Mouse (Mus musculus) thymus, postnatal 14 days (tissue): ENCODE results near the gene Kirrel.
A peak's percentile ranks its signal among the peaks of the same experiment; 100 is the strongest.

ENCODE experiments used
- DNase-seq: peaks from one replicate; pipeline ENCODE4 v3.0.0; 2021

Gene Kirrel

DNA sequence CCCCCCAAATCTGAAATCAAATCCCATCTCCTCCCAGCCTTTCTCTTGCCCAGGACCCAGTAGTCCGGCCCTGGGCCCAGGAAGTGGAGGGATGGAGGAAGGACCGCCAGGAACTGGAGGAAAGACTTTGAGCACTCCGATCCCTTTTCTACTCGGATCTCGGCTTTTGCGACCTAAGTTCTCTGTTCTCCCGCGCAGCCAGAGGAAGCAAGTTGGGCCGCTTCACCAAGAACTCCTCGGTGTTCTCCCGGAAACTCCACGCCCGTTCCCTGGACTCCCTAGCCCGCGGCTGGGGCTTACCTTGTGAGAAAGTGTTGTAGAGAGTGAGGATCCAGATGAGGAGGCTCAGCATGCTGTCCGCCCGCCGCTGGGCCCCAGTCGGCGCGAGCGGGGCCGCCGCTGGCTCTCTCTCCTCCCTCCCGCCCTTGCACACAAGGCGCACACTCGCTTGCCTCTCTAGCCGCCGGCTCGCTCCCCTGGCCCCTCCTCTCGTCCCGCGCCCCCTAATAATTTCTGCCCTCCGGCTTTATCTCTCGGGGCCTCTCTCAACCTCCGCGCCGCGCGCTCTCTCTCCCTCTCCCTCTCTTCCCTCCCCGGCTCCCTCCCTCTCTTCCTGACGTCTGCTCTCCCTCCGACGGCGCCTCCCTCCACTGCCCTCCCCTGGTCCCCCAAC, at the start of gene Kirrel:
Gene Kirrel, minus strand, starts transcription at position 652 of the 673 bp plus-strand sequence.
- DNase-seq = peak; percentile 57

DNA sequence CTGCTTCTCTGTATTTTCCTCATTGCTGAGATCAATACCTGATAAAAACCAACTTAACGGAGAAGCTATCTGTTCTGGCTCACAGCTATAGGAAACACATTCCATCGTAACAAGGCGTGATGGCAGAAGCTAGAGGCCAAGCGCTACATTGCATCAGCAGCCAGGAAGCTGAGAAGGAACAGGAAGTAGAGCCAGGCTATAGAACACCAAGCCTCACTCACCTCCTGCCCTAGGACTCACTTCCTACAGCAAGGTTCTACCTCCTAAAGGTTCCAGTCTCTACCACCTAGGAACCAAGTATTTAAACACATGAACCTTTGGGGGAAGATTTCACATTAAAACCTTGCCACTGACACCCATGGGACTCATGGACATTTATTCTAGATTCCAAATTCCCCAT, 49.1 kb upstream of the Kirrel start:
- DNase-seq = no peak

DNA sequence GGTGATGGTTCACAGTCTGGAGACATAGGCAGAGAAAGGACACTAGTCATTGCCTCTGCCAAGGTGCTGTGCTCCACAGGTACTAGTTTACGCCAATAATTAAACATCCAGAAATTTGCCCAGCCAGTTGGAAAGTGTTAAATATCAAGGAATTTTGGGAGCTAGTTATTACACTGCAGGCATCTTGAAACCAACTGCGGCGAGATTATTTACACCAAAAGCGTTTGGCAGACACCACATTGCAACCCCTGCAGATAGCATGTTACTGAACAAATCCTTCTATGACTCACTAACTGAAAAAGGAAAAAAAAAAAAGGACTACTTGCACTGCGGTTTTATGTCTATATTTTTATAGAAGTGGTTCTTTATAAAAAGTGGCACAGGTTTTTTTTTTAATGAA, 47.8 kb upstream of the Kirrel start:
- no peak for DNase-seq

DNA sequence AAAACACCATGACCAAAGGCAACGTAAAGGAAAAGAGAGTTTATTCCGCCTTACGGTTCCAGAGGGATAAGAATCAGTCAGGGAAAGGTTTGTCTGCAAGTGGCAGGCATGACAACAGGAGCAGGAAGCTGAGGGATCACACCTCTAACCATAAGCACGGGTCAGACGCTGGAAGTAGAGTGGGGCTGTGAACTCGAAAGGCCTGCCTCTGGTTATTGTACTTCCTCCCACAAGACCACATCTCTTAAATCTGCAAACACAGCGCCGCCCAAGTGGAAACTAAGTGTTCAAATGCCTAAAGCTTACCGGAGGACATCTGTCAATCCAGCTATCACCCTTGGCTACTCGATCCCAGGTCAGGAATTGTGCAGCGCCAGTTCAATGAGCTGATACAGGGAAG, 40.6 kb upstream of the Kirrel start:
- no peak for DNase-seq

DNA sequence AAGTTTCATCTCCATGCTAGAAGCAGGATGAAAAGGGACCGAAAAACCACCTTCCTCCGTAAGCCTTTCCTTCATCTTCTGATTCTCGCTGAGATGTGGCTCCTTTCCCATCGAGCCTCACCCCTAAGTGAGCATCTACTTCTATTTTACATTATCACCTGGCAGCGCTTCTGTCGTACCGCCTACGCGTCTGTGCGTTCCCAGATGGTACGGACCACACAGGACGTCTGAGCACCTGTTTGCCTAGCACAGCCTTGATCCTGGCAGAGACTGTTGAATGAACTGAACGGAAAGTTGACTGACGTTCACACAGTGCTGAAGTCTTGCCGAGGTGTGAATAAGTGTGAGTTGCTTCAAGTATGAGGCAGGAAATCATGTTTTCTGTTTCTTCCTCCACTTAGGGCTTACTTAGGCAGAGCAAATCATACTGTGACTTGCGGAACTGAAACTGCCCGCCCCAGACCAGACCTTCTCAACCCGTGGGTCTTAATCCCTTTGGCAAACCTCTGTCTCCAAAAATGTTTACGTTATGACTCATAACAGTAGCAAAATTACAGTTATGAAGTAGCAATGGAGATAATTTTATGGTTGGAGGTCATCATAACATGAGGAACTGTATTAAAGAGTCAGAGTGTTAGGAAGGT, 39.8 kb upstream of the Kirrel start:
- no peak for DNase-seq

DNA sequence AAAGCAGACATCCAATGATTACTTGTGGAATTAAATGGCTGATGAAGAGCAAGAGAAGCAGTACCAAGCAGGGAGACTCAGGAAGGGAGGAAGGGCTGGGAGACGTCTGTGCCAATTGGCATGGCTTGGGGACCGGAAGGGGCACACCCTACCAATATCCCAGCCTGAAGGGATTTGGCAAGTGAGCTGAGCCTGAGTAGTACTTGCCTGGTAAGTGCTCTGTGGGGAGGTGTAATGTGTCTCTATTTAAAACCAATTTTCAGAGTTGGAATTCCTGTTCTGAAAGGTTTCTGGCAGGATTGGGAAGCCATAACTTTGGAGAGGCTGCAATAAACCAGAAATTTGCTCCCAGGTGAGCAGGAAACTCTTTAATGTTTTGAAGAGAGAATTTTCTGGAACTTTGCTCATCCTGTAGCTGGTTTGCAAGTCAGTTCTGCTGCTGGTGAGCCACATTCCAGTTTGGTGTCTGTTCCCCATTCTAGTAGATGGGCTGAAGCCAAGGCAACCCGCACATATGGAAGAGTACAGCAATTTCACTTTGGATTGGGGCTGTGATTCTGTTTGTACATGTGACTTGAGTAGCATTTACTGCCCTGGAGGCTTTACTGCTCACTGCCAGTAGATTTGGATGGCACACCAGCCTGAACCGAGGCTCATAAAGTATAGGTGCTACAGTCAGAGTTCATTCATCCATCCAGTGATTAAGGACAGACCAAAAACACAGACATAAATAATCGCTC, 32.0 kb upstream of the Kirrel start:
- DNase-seq = no peak

DNA sequence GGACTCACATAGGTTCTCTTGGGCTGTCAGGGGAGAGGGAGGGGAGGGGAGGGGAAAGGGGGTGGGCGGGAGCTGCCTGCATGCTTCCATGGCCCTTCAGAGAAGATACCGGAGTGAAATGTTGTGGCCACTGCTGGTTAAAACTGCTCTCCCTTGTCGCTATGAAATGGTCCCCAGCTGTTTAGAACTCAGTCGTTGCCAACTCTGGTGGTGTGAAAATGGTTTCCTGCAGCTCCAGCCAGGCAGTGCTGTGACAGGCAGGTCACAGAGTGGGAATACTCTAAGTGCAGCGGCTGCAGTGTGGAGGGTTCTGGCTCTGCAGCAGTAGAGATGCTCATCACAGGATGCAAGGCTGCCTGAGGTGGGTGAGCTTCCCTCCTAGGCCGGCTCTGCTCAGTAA, 22.1 kb upstream of the Kirrel start:
- no peak for DNase-seq

DNA sequence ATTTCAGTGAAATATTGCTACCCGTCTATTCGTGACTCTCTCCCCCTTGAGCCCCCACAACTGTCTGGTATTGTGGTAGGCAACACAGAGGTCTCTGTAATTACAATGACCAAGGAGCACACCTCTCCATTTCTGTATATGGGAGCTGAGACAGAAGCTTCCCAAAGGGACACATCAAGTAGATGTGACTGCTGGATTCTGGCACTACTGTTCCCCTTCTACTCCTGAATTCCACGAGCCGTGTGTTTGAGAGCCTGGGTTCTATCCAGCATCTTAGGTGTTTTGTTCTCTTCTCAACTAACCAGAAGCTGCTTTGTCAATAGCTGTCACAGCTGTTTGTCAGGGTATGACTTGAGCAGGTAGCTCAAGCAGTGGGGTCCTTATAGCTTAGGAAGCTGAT, 20.5 kb upstream of the Kirrel start:
- no peak for DNase-seq

DNA sequence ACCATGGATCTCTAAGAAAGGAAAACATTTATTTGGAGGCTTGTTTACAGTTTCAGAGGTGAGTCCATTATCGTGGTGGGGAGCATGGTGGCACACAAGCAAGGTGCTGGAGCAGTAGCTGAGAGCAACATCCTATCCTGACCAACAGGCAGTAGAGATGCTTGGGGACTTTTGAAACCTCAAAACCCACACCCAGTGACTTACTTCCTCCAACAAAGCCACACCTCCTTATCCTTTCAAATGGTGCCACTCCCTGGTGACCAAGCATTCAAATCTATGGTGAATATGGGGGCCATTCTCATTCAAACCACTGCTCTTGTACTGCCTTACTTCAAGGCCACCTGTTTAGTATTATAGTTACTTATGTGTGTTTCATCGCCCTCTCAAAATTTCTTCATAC, 20.0 kb upstream of the Kirrel start:
- DNase-seq = no peak

DNA sequence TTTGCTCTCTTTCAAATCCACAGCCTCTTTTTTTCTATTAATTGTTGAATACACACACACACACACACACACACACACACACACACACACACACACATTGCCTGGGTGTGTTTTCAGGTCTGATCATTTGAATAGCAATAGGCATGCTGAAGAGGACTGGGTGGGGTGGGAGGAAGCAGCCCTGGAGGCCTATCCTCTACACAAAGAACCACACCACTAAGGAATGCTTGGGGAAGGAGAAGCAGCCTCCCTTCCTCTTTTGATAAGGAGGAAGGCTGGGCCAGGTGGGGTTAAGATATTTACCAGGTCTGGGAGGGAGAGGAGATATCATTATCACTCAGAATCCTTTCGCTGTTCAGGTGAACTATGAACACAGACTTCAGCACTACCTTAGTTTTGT, 19.2 kb upstream of the Kirrel start:
- DNase-seq = no peak

DNA sequence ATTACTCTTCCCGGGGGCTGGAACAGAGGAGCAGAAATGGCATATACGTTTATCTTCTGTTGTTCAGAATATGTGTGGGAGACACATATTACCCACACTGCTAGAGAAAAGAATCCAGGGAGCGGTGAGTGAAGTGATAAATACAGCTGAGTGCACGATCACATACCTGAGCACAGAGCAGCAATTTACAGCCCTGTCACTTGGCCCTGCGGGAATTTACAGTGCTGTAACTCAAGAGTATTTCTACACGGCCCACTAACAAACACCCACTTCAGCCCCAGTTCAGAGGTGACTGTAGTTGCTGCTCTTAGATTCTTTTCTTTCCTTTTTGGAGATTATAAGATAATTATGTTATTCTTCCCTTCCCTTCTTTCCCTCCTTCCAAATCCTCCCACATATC, 18.8 kb upstream of the Kirrel start:
- no peak for DNase-seq

DNA sequence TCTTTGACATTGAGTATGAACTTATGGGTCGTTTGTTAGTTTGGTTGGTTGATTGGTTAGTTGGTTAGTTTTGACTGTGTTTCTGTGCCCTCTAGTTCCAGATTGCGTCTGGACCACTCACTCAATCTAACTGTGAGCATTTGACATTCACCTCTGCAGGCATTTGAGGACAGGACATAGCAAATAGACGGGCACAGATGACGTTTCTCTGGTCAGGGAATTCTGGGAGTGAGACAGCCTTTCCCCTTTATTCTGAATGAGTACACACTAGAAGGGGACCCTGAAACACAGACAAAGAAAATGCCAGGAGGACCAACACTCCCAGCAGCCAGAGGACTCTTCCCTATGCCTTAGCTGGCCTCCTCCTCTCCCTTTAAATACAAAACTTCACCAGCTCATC, 2.1 kb upstream of the Kirrel start:
- DNase-seq = no peak

DNA sequence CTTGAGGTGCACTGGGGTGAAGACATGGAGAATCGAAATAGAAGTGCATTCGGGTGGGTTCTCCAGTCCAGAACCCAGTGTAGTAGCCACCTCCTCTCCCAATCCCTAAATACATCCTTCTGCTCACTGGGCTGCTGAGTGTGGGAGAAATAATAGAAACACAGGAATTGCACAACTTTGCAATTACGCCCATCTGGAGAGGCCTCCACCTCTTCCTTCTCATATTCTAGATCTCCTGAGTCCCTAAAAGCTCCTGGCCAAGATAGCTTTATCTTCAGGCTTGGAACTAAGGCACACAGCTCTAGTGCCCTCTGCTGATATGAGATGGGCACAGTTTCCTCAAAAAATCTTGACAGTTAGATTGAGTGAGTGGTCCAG, 880 bp upstream of the Kirrel start:
- peak; percentile 30 for DNase-seq

DNA sequence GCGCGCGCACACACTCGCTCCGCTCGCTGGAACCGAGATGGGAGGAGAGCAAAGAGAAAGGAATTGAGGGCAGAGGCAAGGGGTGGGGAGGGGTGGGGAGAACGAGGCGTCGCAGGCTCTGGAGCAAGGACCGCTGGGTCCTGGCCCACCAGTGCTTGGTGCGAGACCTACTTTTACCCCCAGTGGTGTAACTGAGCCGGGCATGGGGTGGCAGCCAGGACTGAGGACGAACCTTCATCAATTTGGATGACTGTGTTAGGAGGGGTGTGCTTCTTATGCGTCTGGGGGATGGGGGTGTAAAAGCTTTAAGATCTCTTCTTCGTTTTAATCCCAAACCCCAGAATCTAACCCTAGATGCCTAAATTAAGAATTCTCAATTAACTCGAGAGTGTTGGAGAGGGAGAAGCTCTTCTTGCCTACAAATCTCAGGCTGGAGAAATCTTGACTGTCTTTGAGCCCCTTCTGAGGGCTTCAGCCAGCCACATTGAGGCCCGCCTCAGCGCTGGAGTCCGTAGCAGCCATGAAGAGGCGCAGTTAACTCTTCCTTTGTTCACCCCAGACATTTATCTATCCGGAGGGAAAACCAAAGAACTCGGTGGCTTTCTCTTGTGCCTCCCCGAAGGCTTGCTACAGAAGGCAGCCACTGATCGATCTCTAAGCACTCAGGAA, 356 bp upstream of the Kirrel start:
- DNase-seq = no peak

DNA sequence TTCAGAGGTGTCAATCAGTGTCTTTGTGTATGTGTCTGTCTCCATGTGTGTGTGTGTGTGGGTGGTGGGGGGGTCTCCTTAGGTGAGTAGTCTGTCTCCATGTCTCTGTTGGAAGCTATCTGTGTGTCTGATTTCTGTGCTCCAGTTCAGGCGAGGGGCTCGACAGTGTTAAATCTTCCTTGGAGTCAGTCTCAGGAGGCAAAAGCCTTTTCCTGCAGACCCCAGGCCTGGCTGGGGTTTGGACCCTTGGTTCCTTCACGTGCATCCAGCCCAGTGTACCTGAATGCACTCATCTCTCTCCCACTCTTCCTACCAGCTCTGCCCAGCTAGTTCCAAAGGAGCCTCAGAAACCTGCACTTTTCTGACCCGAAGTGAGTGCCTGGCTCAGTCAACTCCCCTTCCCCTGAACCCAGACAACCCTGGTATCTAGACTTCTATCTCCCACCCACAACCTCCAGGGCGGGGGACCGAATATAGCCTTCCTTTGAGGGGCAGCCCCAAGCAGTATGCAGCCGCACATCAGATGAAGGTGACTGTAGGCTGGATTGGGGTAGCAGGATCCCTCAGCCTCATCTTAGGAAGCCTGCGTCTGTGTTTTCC, 961 bp downstream of the Kirrel start:
- no peak for DNase-seq

DNA sequence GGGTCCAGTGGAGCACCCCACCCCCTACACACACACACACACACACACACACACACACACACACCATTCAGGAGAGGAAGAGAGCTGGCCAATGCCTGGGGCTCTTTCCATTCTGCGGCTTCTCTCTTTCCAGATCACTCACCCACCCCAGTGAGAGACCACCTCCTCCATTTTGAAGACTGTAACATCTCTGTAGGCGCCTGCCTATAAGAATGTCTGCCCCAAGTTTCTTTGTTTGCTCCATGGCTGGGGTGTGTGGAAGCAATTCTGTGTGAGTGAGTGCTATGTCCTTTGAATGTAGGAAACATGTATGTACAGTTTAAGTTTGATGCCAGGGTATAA, 1.5 kb downstream of the Kirrel start:
- no peak for DNase-seq

DNA sequence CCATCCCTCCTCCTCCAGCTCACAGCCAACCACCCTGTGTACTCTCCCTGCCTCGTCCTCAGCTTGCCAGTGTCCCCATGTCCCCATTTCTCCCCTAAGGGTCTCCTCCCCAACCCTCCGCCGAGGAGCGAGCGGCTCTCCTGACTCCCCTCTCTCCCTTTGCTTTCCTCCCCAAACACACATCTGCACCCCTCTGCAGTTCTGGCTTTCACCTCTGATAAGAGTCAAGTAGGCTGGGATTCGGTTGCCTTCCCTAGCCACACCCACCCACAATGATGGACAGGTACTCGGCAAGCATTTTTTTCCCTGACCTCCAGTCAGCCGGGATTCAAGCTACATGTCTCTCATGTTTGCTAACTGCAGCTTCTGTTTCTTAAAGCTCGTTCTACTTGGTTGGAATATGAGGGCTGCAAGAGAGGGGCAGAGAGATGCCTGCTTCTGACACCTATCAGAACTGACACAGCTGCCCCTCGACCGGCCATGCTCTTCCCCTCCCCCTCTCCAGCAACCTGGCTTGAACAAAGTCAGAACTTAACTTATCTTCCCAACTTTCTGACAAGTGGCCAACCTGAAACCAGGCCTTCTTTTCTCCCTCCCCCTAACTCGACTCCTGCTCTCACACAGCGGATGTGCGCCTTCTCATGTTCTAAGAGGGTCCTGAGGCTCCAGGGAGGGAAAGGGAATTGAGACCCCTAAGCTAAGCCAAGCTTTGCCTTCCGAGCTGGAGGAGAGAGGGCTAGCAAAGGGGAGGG, 2.0 kb downstream of the Kirrel start:
- no peak for DNase-seq

DNA sequence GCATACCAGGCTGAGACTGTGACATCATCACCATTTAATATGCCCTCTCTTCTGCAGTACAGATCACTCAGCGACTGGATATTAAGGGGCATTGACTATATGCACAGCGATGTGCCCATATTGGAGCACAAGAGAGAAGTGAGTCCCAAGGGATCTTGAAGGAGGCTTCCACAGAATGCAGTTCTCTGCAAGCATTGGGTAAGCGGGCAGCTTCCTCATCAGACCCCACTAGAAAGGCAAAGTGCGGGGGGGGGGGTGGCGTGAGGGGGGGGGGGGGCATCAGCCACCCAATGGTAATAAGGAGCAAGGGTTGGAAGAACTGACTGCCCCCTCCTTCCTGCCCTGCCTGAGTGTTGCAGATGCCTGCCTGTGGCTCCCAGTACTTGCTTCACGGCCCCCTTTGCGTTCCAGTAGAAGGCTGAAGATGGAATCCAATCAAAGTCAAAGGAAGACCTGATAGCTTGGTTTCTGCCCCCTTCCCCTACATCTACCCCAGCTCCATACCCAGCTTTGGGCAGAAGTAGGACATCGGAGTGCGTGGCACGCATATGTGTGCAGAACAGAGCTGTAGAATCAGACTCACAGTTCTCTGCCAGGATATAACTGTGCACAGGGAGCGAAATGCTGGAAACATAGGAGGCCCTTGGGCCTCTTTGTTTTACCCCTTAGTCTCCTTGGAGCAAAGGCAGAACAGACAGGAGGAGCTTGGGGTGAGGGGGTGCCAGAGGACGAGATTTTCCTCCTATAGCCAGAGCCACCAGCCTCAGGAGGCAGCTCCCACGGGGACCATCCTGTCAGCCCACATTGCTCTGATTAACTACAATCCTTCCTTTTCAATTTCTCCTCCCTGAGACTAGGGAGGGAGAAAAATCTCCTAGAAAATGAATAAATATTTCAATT, 3.1 kb downstream of the Kirrel start:
- no peak for DNase-seq

DNA sequence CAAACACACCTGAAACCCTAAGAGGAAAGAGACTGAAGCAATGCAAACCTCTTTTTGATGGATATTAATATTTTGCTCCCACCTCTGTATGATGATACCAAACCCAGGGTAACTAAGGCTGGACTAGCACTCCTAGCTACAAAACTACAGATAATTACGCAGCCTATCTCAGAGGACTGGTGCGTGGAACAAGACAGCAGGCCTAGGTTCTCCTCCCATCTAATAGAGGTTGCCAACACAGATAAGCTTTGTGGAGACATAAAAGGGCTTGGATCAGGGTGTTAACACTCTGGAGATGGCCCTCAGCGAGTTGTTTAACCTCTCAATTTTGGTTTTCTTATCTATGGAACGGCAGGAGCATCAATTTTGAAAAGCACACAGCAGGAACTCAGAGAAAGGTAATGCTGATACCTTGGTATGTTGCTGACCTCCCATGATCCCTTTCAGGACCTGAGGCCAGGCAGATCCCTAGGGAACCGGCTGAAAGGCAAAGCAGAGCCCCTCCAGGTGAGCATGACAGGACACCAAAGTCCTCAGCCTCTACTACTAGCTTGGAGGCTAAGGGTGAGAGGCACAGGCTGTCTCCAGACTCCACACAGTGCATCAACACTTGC, 5.0 kb downstream of the Kirrel start:
- DNase-seq = no peak

DNA sequence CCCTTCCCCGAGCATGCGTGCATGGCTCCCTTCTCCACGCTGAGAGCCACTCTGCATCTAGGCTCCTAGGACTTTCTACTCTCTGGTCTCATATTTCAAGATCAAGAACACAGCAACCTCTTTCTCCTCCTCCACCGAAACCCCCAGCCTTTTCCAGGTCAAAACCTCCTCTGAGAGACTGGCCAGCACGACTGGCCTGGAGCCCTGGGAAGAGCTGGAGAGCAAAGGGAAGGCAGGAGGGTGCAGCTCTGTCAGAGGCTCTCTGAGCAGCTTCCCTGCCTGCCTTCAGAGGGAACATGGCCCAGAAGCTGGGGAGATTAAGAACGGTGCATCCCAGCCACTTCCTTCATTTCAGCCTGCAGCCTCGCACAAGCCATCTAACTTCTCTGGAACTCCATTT, 5.8 kb downstream of the Kirrel start:
- no peak for DNase-seq

DNA sequence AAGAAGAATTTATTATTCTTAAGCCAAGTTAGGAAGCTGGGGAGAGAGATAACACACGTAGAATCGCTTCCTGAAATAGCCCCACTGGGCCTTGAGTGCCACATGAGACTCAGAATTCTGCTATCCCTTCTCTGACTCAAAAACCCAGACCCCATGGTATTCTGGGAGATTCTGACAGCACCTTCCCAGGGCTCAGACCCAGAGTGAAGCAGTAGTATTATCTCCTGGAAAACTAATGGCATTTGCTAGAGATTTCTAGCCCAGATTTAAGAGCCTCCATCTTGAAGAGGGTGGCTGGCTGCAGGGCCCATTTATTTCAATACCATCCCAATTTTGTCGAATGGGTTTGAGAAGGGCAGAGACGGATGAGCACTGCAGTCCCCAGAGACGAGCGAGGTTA, 6.9 kb downstream of the Kirrel start:
- DNase-seq = no peak
